Mouse (Mus musculus) heart, embryonic 16.5 days (tissue): ENCODE results near the gene Ifngr2. TPM values are rescaled to one million over a fixed set of nuclear protein-coding genes. Genes with fewer than 3 reads are reported as not detected.

Experiments used
- ATAC-seq: fragments of 200-750 bp; cut with Nextera tagmentation; replicated peaks from 2 replicates; pipeline ENCODE4 v1.8.0; 2017; ENCODE audit warnings: moderate number of reproducible peaks; ENCODE audit not compliant: insufficient read depth, low FRiP score; ENCODE audit errors: extremely low read depth
- H3K27ac ChIP-seq: fragments of 300-500 bp; sonication (generic); 2 replicates; pipeline ENCODE4 v1.5.1; 2014; ENCODE audit warnings: mild to moderate bottlenecking, low read length, control low read depth, moderate library complexity
- H3K27me3 ChIP-seq: fragments of 300-500 bp; sonication (generic); 2 replicates; pipeline ENCODE4 v1.6.1; 2014; ENCODE audit warnings: low read length, mixed read lengths; ENCODE audit not compliant: control insufficient read depth, insufficient read depth
- H3K36me3 ChIP-seq: fragments of 300-500 bp; sonication (generic); 2 replicates; pipeline ENCODE4 v1.6.1; 2014; ENCODE audit not compliant: control insufficient read depth, insufficient read depth
- H3K4me1 ChIP-seq: fragments of 300-500 bp; sonication (generic); 2 replicates; pipeline ENCODE4 v1.6.1; 2014; ENCODE audit warnings: low read length, mixed read lengths; ENCODE audit not compliant: control insufficient read depth, insufficient read depth
- H3K4me2 ChIP-seq: fragments of 300-500 bp; sonication (generic); 2 replicates; pipeline ENCODE4 v1.6.1; 2014; ENCODE audit warnings: low read depth, mild to moderate bottlenecking, control low read depth, low read length
- H3K4me3 ChIP-seq: fragments of 300-500 bp; sonication (generic); 2 replicates; pipeline ENCODE4 v1.5.1; 2014; ENCODE audit warnings: mild to moderate bottlenecking, control low read depth, low read length
- H3K9ac ChIP-seq: fragments of 300-500 bp; sonication (generic); 2 replicates; pipeline ENCODE4 v1.6.1; 2014; ENCODE audit warnings: low read length, control low read depth
- H3K9me3 ChIP-seq: fragments of 300-500 bp; sonication (generic); replicated peaks from 2 replicates; pipeline ENCODE4 v1.6.1; 2016; ENCODE audit warnings: low read length; ENCODE audit not compliant: control insufficient read depth
- WGBS: fragments of 180-500 bp; shearing (Covaris S2); extraction: QIAGEN DNeasy Blood & Tissue Kit; methylation state at CpG from one replicate; pipeline ENCODE4 v1.1.7; 2014; 5-methylcytosine and 5-hydroxymethylcytosine counted together
- polyA plus RNA-seq: library from polyadenylated mRNA; unstranded; fragments of >200 nt; fragmentation: Nextera tagmentation; extraction: Ambion mirVana; gene quantifications from 2 replicates; pipeline ENCODE4 v1.2.1, GENCODE M21; 2015

Gene Ifngr2
- polyA plus RNA-seq, 1 experiment from 2014 or later = 134 TPM

DNA sequence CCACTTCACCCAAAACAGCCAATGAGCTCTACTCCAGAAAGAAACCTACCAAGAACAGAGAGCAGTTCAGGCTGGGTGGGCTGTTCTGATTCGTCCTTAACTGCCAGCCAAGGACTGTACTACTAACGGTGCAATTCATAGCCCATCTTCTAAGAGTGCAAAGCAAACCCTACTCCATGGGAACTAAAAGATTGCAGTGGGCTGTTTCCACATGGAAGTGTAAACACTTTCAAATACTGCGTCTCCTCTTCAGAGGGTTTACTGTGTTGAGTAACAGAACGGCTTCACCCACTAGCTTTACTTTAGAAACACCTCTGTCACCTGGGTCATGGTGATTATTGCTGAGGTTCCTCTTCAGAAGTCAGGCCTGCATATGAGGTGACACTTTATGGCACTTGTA is 54.2 kb downstream of the Ifngr2 start:
- H3K27me3 ChIP-seq = no peaks in the 10 kb centered on the region
- no peak for ATAC-seq
- H3K4me1 ChIP-seq = peaks cover 9% of the 10 kb centered on the region
- no peak overlapping the region for H3K27ac ChIP-seq
- no peaks in the 10 kb centered on the region for H3K36me3 ChIP-seq
- no peaks in the 10 kb centered on the region for H3K9me3 ChIP-seq
- H3K9ac ChIP-seq = no peak overlapping the region
- H3K4me3 ChIP-seq = no peak overlapping the region
- no peak overlapping the region for H3K4me2 ChIP-seq
- WGBS = 72% methylated on average over 4 of the region's 4 CpGs

DNA sequence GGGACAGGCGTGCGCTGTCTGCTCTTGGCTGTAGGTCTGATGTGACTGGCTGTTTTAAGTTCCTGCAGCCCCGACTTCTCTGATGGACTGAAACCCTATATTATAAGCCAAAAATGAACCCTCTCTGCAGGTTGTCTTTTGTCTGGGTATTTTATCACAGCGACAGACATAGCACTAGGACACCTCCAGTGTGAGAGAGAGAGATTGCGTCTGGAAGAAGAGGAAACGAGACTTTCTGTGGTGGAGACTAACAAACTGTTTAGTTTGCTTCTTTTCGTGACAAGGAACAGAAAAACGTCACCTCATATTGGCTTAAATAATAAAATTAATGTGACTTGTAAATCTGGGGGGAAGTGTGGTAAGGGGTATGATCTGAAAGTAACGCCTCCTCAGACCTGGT is 54.8 kb downstream of the Ifngr2 start:
- H3K27ac ChIP-seq = no peak overlapping the region
- H3K9me3 ChIP-seq = no peaks in the 10 kb centered on the region
- no peak overlapping the region for H3K9ac ChIP-seq
- no peaks in the 10 kb centered on the region for H3K27me3 ChIP-seq
- H3K4me1 ChIP-seq = peaks cover 4% of the 10 kb centered on the region
- 64% methylated on average over 9 of the region's 9 CpGs for WGBS
- no peak overlapping the region for H3K4me2 ChIP-seq
- no peak for ATAC-seq
- no peak overlapping the region for H3K4me3 ChIP-seq
- no peaks in the 10 kb centered on the region for H3K36me3 ChIP-seq

- peaks cover 8% of the 10 kb centered on the region for H3K4me1 ChIP-seq
- no peak overlapping the region for H3K4me2 ChIP-seq
- no peaks in the 10 kb centered on the region for H3K9me3 ChIP-seq
- no peaks in the 10 kb centered on the region for H3K27me3 ChIP-seq
- H3K9ac ChIP-seq = no peak overlapping the region
- no peak overlapping the region for H3K4me3 ChIP-seq
- WGBS = 74% methylated on average over 6 of the region's 6 CpGs
- no peak for ATAC-seq
- H3K27ac ChIP-seq = no peak overlapping the region
- H3K36me3 ChIP-seq = no peaks in the 10 kb centered on the region
These were observed 58.3 kb downstream of the Ifngr2 start for GRCm38 (mm10) chr16:91605156-91605555.

DNA sequence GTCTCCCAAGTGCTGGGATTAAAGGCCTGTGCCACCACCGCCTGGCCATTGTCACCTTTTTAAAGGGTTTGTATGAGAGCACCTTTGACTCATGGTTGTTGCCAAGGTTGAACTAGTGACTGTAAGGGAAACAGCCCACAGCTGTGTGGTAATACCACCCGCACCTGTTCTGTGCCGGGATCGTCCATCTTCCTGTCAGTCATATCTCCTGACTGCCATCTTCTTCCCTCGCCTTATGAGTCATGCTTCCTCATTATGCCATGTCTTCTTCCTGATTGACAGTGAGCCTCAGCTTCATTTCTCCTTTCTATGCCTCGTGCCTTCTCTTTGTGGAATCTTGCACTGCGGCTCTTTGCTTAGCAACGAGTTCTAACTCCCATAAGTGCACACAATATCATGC is 60.1 kb downstream of the Ifngr2 start:
- H3K27me3 ChIP-seq = no peaks in the 10 kb centered on the region
- no peak overlapping the region for H3K4me3 ChIP-seq
- no peak overlapping the region for H3K4me2 ChIP-seq
- 80% methylated on average over 8 of the region's 8 CpGs for WGBS
- H3K36me3 ChIP-seq = no peaks in the 10 kb centered on the region
- H3K27ac ChIP-seq = no peak overlapping the region
- H3K9ac ChIP-seq = no peak overlapping the region
- peaks cover 10% of the 10 kb centered on the region for H3K4me1 ChIP-seq
- no peaks in the 10 kb centered on the region for H3K9me3 ChIP-seq
- no peak for ATAC-seq

- 51% methylated on average over 9 of the region's 9 CpGs for WGBS
- Histone ChIP-seq H3K4me3 (no peak overlapping the region), H3K27ac (peak overlapping the region; percentile 66), H3K9me3 (no peaks in the 10 kb centered on the region), H3K9ac (no peak overlapping the region), H3K4me2 (no peak overlapping the region), H3K27me3 (no peaks in the 10 kb centered on the region), H3K36me3 (no peaks in the 10 kb centered on the region), H3K4me1 (peaks cover 10% of the 10 kb centered on the region)
- ATAC-seq = peak; percentile 50; the same call in 1 of the 2 replicates
These were observed 62.8 kb downstream of the Ifngr2 start for GRCm38 (mm10) chr16:91609501-91610245.

- Histone ChIP-seq H3K27ac (no peak overlapping the region), H3K4me1 (peaks cover 10% of the 10 kb centered on the region), H3K4me3 (no peak overlapping the region), H3K9ac (no peak overlapping the region), H3K36me3 (no peaks in the 10 kb centered on the region), H3K27me3 (no peaks in the 10 kb centered on the region), H3K9me3 (no peaks in the 10 kb centered on the region), H3K4me2 (no peak overlapping the region)
- 68% methylated on average over 11 of the region's 11 CpGs for WGBS
- ATAC-seq = no peak
These were observed 64.4 kb downstream of the Ifngr2 start for GRCm38 (mm10) chr16:91611248-91611647.

GRCm38 (mm10) chr16:91612525-91612924 is 65.7 kb downstream of the Ifngr2 start:
- Histone ChIP-seq H3K4me3 (no peak overlapping the region), H3K4me2 (no peak overlapping the region), H3K4me1 (peaks cover 10% of the 10 kb centered on the region), H3K27me3 (no peaks in the 10 kb centered on the region), H3K36me3 (no peaks in the 10 kb centered on the region), H3K9me3 (no peaks in the 10 kb centered on the region), H3K9ac (no peak overlapping the region), H3K27ac (no peak overlapping the region)
- ATAC-seq = no peak
- WGBS = 63% methylated on average over 5 of the region's 5 CpGs

- H3K4me3 ChIP-seq = no peak overlapping the region
- no peak overlapping the region for H3K27ac ChIP-seq
- H3K4me2 ChIP-seq = no peak overlapping the region
- H3K27me3 ChIP-seq = no peaks in the 10 kb centered on the region
- no peaks in the 10 kb centered on the region for H3K36me3 ChIP-seq
- ATAC-seq = no peak
- no peak overlapping the region for H3K9ac ChIP-seq
- H3K4me1 ChIP-seq = peaks cover 10% of the 10 kb centered on the region
- 75% methylated on average over 6 of the region's 6 CpGs for WGBS
- no peaks in the 10 kb centered on the region for H3K9me3 ChIP-seq
These were observed 67.7 kb downstream of the Ifngr2 start for GRCm38 (mm10) chr16:91614552-91614951.
